Mouse (Mus musculus) CH12.LX (cell line): ENCODE data around the gene Tubd1. TPM values are rescaled to one million over a fixed set of nuclear protein-coding genes. Genes with fewer than 3 reads are reported as not detected.

Experiments used
- DNase-seq: peaks from one replicate; pipeline ENCODE4 v3.0.0-alpha.2; 2013; ENCODE audit errors: extremely low read depth
- H3K27ac ChIP-seq: 2 replicates; pipeline ENCODE4 v1.5.1; 2012; ENCODE audit warnings: low read depth, mild to moderate bottlenecking, control low read depth, moderate library complexity; ENCODE audit not compliant: insufficient read depth
- H3K27me3 ChIP-seq: replicated peaks from 2 replicates; pipeline ENCODE3; 2012; ENCODE audit warnings: inconsistent platforms
- H3K36me3 ChIP-seq, 2 experiments: replicated peaks in 1 of 2; 2 replicates each; pipeline versions ENCODE3 to v1.6.1; 2012; ENCODE audit warnings: inconsistent platforms in 1 of 2, low read length in 1 of 2, mild to moderate bottlenecking in 1 of 2, mixed read lengths in 1 of 2, moderate library complexity in 1 of 2; ENCODE audit not compliant: control insufficient read depth in 1 of 2, insufficient read depth in 1 of 2
- H3K4me1 ChIP-seq, 2 experiments: 2 replicates each; pipeline ENCODE4 v1.6.1; 2012; ENCODE audit warnings: inconsistent platforms in 1 of 2, moderate library complexity in 1 of 2; ENCODE audit not compliant: insufficient read depth in 2 of 2, control insufficient read depth in 1 of 2
- H3K4me2 ChIP-seq: 2 replicates; pipeline ENCODE4 v1.6.1; 2012; ENCODE audit warnings: low read depth, mild to moderate bottlenecking, control low read depth; ENCODE audit not compliant: poor library complexity, insufficient read depth, severe bottlenecking
- H3K4me3 ChIP-seq, 3 experiments: fragments of 150-350 bp in 1 of 3; sonication (generic) in 1 of 3; replicated peaks in 1 of 3; 2 replicates each; pipeline versions ENCODE3 to v1.5.1; 2011 to 2012; ENCODE audit warnings: low read depth in 2 of 3, low read length in 2 of 3, mild to moderate bottlenecking in 2 of 3, moderate library complexity in 2 of 3, control low read depth in 1 of 3, improper control_type of control experiment in 1 of 3, inconsistent platforms in 1 of 3, mixed read lengths in 1 of 3; ENCODE audit not compliant: poor library complexity in 1 of 3
- H3K79me2 ChIP-seq: replicated peaks from 2 replicates; pipeline ENCODE4 v1.6.1; 2012; ENCODE audit warnings: mild to moderate bottlenecking, moderate library complexity; ENCODE audit not compliant: control insufficient read depth, poor library complexity, insufficient read depth, severe bottlenecking; ENCODE audit errors: extremely low read depth
- H3K9ac ChIP-seq: 2 replicates; pipeline ENCODE4 v1.6.1; 2012; ENCODE audit warnings: low read depth, mild to moderate bottlenecking, control low read depth, moderate library complexity; ENCODE audit not compliant: insufficient read depth
- H3K9me3 ChIP-seq: replicated peaks from 2 replicates; pipeline ENCODE3; 2012; ENCODE audit warnings: low read length, inconsistent platforms, mixed read lengths
- BHLHE40 ChIP-seq: IDR thresholded peaks from 2 replicates; pipeline ENCODE4 v1.6.1; 2011; ENCODE audit warnings: mild to moderate bottlenecking, low read depth, low read length, improper control_type of control experiment
- CHD1 ChIP-seq: IDR thresholded peaks from 2 replicates; pipeline ENCODE4 v1.6.1; 2012; ENCODE audit warnings: low read depth, low read length, improper control_type of control experiment, inconsistent platforms
- CHD2 ChIP-seq: IDR thresholded peaks from 2 replicates; pipeline ENCODE4 v1.6.1; 2011; ENCODE audit warnings: low read length, improper control_type of control experiment
- CTCF ChIP-seq, 2 experiments: IDR thresholded peaks in 1 of 2; conservative IDR thresholded peaks in 1 of 2; 2 replicates each; pipeline ENCODE4 v1.5.1; 2011 to 2012; ENCODE audit warnings: low read depth in 2 of 2, low read length in 2 of 2, improper control_type of control experiment in 1 of 2, inconsistent platforms in 1 of 2, mild to moderate bottlenecking in 1 of 2, moderate library complexity in 1 of 2
- E2F4 ChIP-seq: IDR thresholded peaks from 2 replicates; pipeline ENCODE4 v1.6.1; 2011; ENCODE audit warnings: low read depth, low read length, improper control_type of control experiment; ENCODE audit not compliant: insufficient replicate concordance
- ELF1 ChIP-seq: IDR thresholded peaks from 2 replicates; pipeline ENCODE4 v1.6.1; 2014; ENCODE audit warnings: low read depth, mild to moderate bottlenecking, inconsistent platforms, low read length, improper control_type of control experiment
- EP300 ChIP-seq: IDR thresholded peaks from 2 replicates; pipeline ENCODE4 v1.6.1; 2011; ENCODE audit warnings: low read length, improper control_type of control experiment
- ETS1 ChIP-seq: conservative IDR thresholded peaks from 2 replicates; pipeline ENCODE4 v1.6.1; 2012; ENCODE audit warnings: low read depth, mild to moderate bottlenecking, inconsistent platforms, low read length, improper control_type of control experiment, moderate library complexity
- GABPA ChIP-seq: IDR thresholded peaks from 2 replicates; pipeline ENCODE4 v1.6.1; 2012; ENCODE audit warnings: low read depth, low read length, improper control_type of control experiment, inconsistent platforms; ENCODE audit not compliant: insufficient replicate concordance
- HCFC1 ChIP-seq: IDR thresholded peaks from 2 replicates; pipeline ENCODE4 v1.6.1; 2012; ENCODE audit warnings: low read depth, mild to moderate bottlenecking, inconsistent platforms, low read length, improper control_type of control experiment
- IRF4 ChIP-seq: IDR thresholded peaks from 2 replicates; pipeline ENCODE4 v1.6.1; 2014; ENCODE audit warnings: low read depth, mild to moderate bottlenecking, inconsistent platforms, low read length, improper control_type of control experiment
- JUN ChIP-seq: IDR thresholded peaks from 2 replicates; pipeline ENCODE4 v1.6.1; 2011; ENCODE audit warnings: low read depth, mild to moderate bottlenecking, low read length, improper control_type of control experiment, moderate library complexity; ENCODE audit not compliant: insufficient read depth
- JUND ChIP-seq: conservative IDR thresholded peaks from 2 replicates; pipeline ENCODE4 v1.6.1; 2011; ENCODE audit warnings: low read depth, low read length, improper control_type of control experiment
- KAT2A ChIP-seq: IDR thresholded peaks from 2 replicates; pipeline ENCODE4 v1.6.1; 2012; ENCODE audit warnings: low read length, improper control_type of control experiment, inconsistent platforms; ENCODE audit not compliant: insufficient replicate concordance
- MAFK ChIP-seq: IDR thresholded peaks from 2 replicates; pipeline ENCODE4 v1.6.1; 2011; ENCODE audit warnings: low read length, improper control_type of control experiment; ENCODE audit not compliant: insufficient replicate concordance
- MAX ChIP-seq: IDR thresholded peaks from 2 replicates; pipeline ENCODE4 v1.6.1; 2011; ENCODE audit warnings: low read length, improper control_type of control experiment
- MAZ ChIP-seq: IDR thresholded peaks from 2 replicates; pipeline ENCODE4 v1.6.1; 2012; ENCODE audit warnings: low read depth, mild to moderate bottlenecking, inconsistent platforms, low read length, improper control_type of control experiment, moderate library complexity
- MEF2A ChIP-seq: IDR thresholded peaks from 2 replicates; pipeline ENCODE4 v1.6.1; 2014; ENCODE audit warnings: low read depth, mild to moderate bottlenecking, inconsistent platforms, low read length, improper control_type of control experiment, borderline replicate concordance
- MXI1 ChIP-seq: IDR thresholded peaks from 2 replicates; pipeline ENCODE4 v1.6.1; 2011; ENCODE audit warnings: mild to moderate bottlenecking, low read depth, low read length, improper control_type of control experiment
- MYC ChIP-seq: IDR thresholded peaks from 2 replicates; pipeline ENCODE4 v1.6.1; 2011; ENCODE audit warnings: low read depth, mild to moderate bottlenecking, improper control_type of control experiment, low read length
- NELFE ChIP-seq: IDR thresholded peaks from 2 replicates; pipeline ENCODE4 v1.6.1; 2011; ENCODE audit warnings: low read depth, low read length, improper control_type of control experiment
- NRF1 ChIP-seq: IDR thresholded peaks from 2 replicates; pipeline ENCODE4 v1.6.1; 2014; ENCODE audit warnings: low read depth, mild to moderate bottlenecking, inconsistent platforms, low read length, improper control_type of control experiment, moderate library complexity
- PAX5 ChIP-seq: IDR thresholded peaks from 2 replicates; pipeline ENCODE4 v1.6.1; 2012; ENCODE audit warnings: low read length, inconsistent platforms, mixed read lengths
- POLR2A ChIP-seq: IDR thresholded peaks from 2 replicates; pipeline ENCODE4 v1.6.1; 2011; ENCODE audit warnings: low read depth, mild to moderate bottlenecking, improper control_type of control experiment, low read length
- POLR2AphosphoS2 ChIP-seq: IDR thresholded peaks from 2 replicates; pipeline ENCODE4 v1.6.1; 2011; ENCODE audit warnings: low read depth, low read length, improper control_type of control experiment
- RAD21 ChIP-seq: IDR thresholded peaks from 2 replicates; pipeline ENCODE4 v1.6.1; 2011; ENCODE audit warnings: low read depth, mild to moderate bottlenecking, low read length, improper control_type of control experiment, moderate library complexity
- RCOR1 ChIP-seq: conservative IDR thresholded peaks from 2 replicates; pipeline ENCODE4 v1.6.1; 2012; ENCODE audit warnings: low read depth, mild to moderate bottlenecking, inconsistent platforms, low read length, improper control_type of control experiment
- SIN3A ChIP-seq: IDR thresholded peaks from 2 replicates; pipeline ENCODE4 v1.6.1; 2012; ENCODE audit warnings: low read length, improper control_type of control experiment, inconsistent platforms
- SMC3 ChIP-seq: IDR thresholded peaks from 2 replicates; pipeline ENCODE4 v1.6.1; 2011; ENCODE audit warnings: low read depth, low read length, improper control_type of control experiment
- TBP ChIP-seq: conservative IDR thresholded peaks from 2 replicates; pipeline ENCODE4 v1.6.1; 2011; ENCODE audit warnings: low read depth, low read length, improper control_type of control experiment
- TCF12 ChIP-seq: IDR thresholded peaks from 2 replicates; pipeline ENCODE4 v1.6.1; 2014; ENCODE audit warnings: low read depth, mild to moderate bottlenecking, inconsistent platforms, low read length, improper control_type of control experiment
- UBTF ChIP-seq: IDR thresholded peaks from 2 replicates; pipeline ENCODE4 v1.6.1; 2012; ENCODE audit warnings: low read depth, mild to moderate bottlenecking, inconsistent platforms, low read length, improper control_type of control experiment, moderate library complexity
- USF1 ChIP-seq: IDR thresholded peaks from 2 replicates; pipeline ENCODE4 v1.6.1; 2014; ENCODE audit warnings: low read depth, mild to moderate bottlenecking, inconsistent platforms, low read length, improper control_type of control experiment
- USF2 ChIP-seq: conservative IDR thresholded peaks from 2 replicates; pipeline ENCODE4 v1.6.1; 2011; ENCODE audit warnings: low read depth, low read length, improper control_type of control experiment
- ZC3H11A ChIP-seq: IDR thresholded peaks from 2 replicates; pipeline ENCODE4 v1.6.1; 2012; ENCODE audit warnings: low read depth, mild to moderate bottlenecking, inconsistent platforms, low read length, improper control_type of control experiment
- ZKSCAN1 ChIP-seq: IDR thresholded peaks from 2 replicates; pipeline ENCODE4 v1.6.1; 2012; ENCODE audit warnings: low read depth, inconsistent platforms, low read length, improper control_type of control experiment, borderline replicate concordance
- ZMIZ1 ChIP-seq: IDR thresholded peaks from 2 replicates; pipeline ENCODE4 v1.6.1; 2012; ENCODE audit warnings: low read depth, mild to moderate bottlenecking, inconsistent platforms, low read length, improper control_type of control experiment
- ZNF384 ChIP-seq: IDR thresholded peaks from 2 replicates; pipeline ENCODE4 v1.6.1; 2012; ENCODE audit warnings: low read depth, low read length, improper control_type of control experiment, inconsistent platforms
- dilution Hi-C: fragments of 300-500 bp; cut with MboI; formaldehyde crosslinking; loops from 2 replicates; pipeline ENCODE4 v1.14.3; 2020; ENCODE audit warnings: low sequenced_read_pairs; ENCODE audit not compliant: extremely low pct_unique_long_range_greater_than_20kb, extremely low pct_ligation_motif_present
- in situ Hi-C: fragments of 300-500 bp; cut with MboI; formaldehyde crosslinking; loops from 3 replicates; pipeline ENCODE4 v1.14.3; 2019; ENCODE audit warnings: low sequenced_read_pairs, low pct_ligation_motif_present, low pct_unique_long_range_greater_than_20kb, mixed read lengths
- polyA plus RNA-seq: library from polyadenylated mRNA; unstranded; fragments of >175 nt; gene quantifications from 2 replicates; pipeline ENCODE4 v1.2.1, GENCODE M21; 2012; ENCODE audit warnings: low read depth; ENCODE audit not compliant: insufficient read length
- total RNA-seq, 2 experiments: library from RNA; depleted of rRNA; stranded (reverse); fragments of 300-350 nt in 1 of 2; fragments of >200 nt in 1 of 2; gene quantifications; 2 replicates each; pipeline ENCODE4 v1.2.3; 2012 to 2014

Tubd1 gene
- total and polyA plus RNA-seq, 3 experiments = 9.7 to 12.6 (median 11.9) TPM

GRCm38 (mm10) chr11:86614056-86614530 is 69.3 kb downstream of the Tubd1 start:
- Histone ChIP-seq H3K9me3 (no peaks in the 10 kb centered on the region), H3K4me2 (peak overlapping the region; percentile 92), H3K79me2 (0 out of 2 replicates have a peak, but pooled peaks cover 4% of the 10 kb centered on the region), H3K27me3 (no peaks in the 10 kb centered on the region), H3K36me3 (peaks cover 7 to 22% of the 10 kb centered on the region in 2 experiments), H3K27ac (peak overlapping the region; percentile 92), H3K4me3 (no peak overlapping the region), H3K9ac (peak overlapping the region; percentile 68), H3K4me1 (peaks cover 24 to 86% of the 10 kb centered on the region in 2 experiments)
- DNase-seq = peak; percentile 82
- in situ Hi-C loops = no loop called here
- TF ChIP-seq IRF4 (peak; percentile 74), POLR2A (peak; percentile 52), ZC3H11A (no peak), ETS1 (peak; percentile 69), UBTF (no peak), POLR2AphosphoS2 (no peak), ELF1 (0 out of 2 replicates have a peak, but pooled peaks have one; percentile 33), RCOR1 (no peak), KAT2A (no peak), CHD2 (no peak), NELFE (no peak), MEF2A (peak; percentile 62; the same call in 1 of the 2 replicates), MAX (no peak), SMC3 (no peak), NRF1 (no peak), MXI1 (no peak), MAZ (peak; percentile 43; the same call in 1 of the 2 replicates), GABPA (no peak), ZNF384 (peak; percentile 94), CTCF (conservative IDR thresholded peaks at IDR 0.05 in 1 of 2, IDR thresholded peaks at IDR 0.05 in 1 of 2; ENCODE audit: low read depth in 2 of 2, low read length in 2 of 2) (no peak), EP300 (peak; percentile 74), JUN (no peak; the same call in 1 of the 2 replicates), SIN3A (0 out of 2 replicates have a peak, but pooled peaks have one; percentile 36), JUND (0 out of 2 replicates have a peak, but pooled peaks have one; percentile 18), MYC (no peak), E2F4 (no peak), MAFK (0 out of 2 replicates have a peak, but pooled peaks have one; percentile 29), ZKSCAN1 (no peak), USF1 (no peak), HCFC1 (peak; percentile 34; the same call in 1 of the 2 replicates), RAD21 (no peak), CHD1 (peak; percentile 84; the same call in 1 of the 2 replicates), TCF12 (no peak), BHLHE40 (peak; percentile 8; the same call in 1 of the 2 replicates), TBP (peak; percentile 63; the same call in 1 of the 2 replicates), USF2 (no peak), PAX5 (no peak), ZMIZ1 (no peak)
- dilution Hi-C loops = no loop called here
